Mouse (Mus musculus): Measurements from ENCODE around the gene Ncapg2. TPM values are rescaled to one million over a fixed set of nuclear protein-coding genes. Genes with fewer than 3 reads are reported as not detected.

Gene Ncapg2
- polyA plus RNA-seq, 1 experiment from 2014 or later = 21.2 TPM

GRCm38 (mm10) chr12:116425392-116425791 is 20.2 kb downstream of the Ncapg2 start:
- peaks cover 79% of the 10 kb centered on the region for H3K36me3 ChIP-seq (replicated peaks; ENCODE audit: insufficient read depth, low read length)
- no peak overlapping the region for H3K27ac ChIP-seq (ENCODE audit: low read depth)
- ATAC-seq = no peak
- no peak overlapping the region for H3K4me3 ChIP-seq (ENCODE audit: low read depth, low read length)
- no peaks in the 10 kb centered on the region for H3K4me1 ChIP-seq (ENCODE audit: insufficient read depth)
- no peak overlapping the region for H3K9ac ChIP-seq (replicated peaks)
- WGBS (ENCODE audit: insufficient replicate concordance) = 87% methylated on average over 2 of the region's 2 CpGs
- TF ChIP-seq EP300 (IDR thresholded peaks at IDR 0.05; ENCODE audit: low read depth) = no peak
- no peak for TF ChIP-seq CTCF (IDR thresholded peaks at IDR 0.05; ENCODE audit: low read depth)
- no peak for DNase-seq
- H3K4me2 ChIP-seq (ENCODE audit: low read depth, low read length) = no peak overlapping the region
- H3K9me3 ChIP-seq (ENCODE audit: low read length) = no peaks in the 10 kb centered on the region
- H3K27me3 ChIP-seq (ENCODE audit: insufficient read depth, low read length) = no peaks in the 10 kb centered on the region

- H3K4me3 ChIP-seq (ENCODE audit: low read depth, low read length) = no peak overlapping the region
- 71% methylated on average over 2 of the region's 2 CpGs for WGBS (ENCODE audit: insufficient replicate concordance)
- H3K4me1 ChIP-seq (ENCODE audit: insufficient read depth) = no peaks in the 10 kb centered on the region
- no peaks in the 10 kb centered on the region for H3K27me3 ChIP-seq (ENCODE audit: insufficient read depth, low read length)
- peaks cover 63% of the 10 kb centered on the region for H3K36me3 ChIP-seq (replicated peaks; ENCODE audit: insufficient read depth, low read length)
- peak; percentile 27; the same call in 1 of the 2 replicates for ATAC-seq
- no peak overlapping the region for H3K9ac ChIP-seq (replicated peaks)
- no peak for DNase-seq
- no peaks in the 10 kb centered on the region for H3K9me3 ChIP-seq (ENCODE audit: low read length)
- no peak for TF ChIP-seq EP300 (IDR thresholded peaks at IDR 0.05; ENCODE audit: low read depth)
- TF ChIP-seq CTCF (IDR thresholded peaks at IDR 0.05; ENCODE audit: low read depth) = no peak
- H3K4me2 ChIP-seq (ENCODE audit: low read depth, low read length) = no peak overlapping the region
- no peak overlapping the region for H3K27ac ChIP-seq (ENCODE audit: low read depth)
Measured at GRCm38 (mm10) chr12:116433742-116434141, 28.5 kb downstream of the Ncapg2 start.

GRCm38 (mm10) chr12:116435232-116435631 is 30.0 kb downstream of the Ncapg2 start:
- no peak for TF ChIP-seq EP300 (IDR thresholded peaks at IDR 0.05; ENCODE audit: low read depth)
- no peak for TF ChIP-seq CTCF (IDR thresholded peaks at IDR 0.05; ENCODE audit: low read depth)
- 72% methylated on average over 2 of the region's 2 CpGs for WGBS (ENCODE audit: insufficient replicate concordance)
- Histone ChIP-seq H3K4me1 (ENCODE audit: insufficient read depth) (no peaks in the 10 kb centered on the region), H3K9me3 (ENCODE audit: low read length) (no peaks in the 10 kb centered on the region), H3K9ac (replicated peaks) (no peak overlapping the region), H3K27me3 (ENCODE audit: insufficient read depth, low read length) (no peaks in the 10 kb centered on the region), H3K36me3 (replicated peaks; ENCODE audit: insufficient read depth, low read length) (peaks cover 61% of the 10 kb centered on the region), H3K4me2 (ENCODE audit: low read depth, low read length) (no peak overlapping the region), H3K27ac (ENCODE audit: low read depth) (no peak overlapping the region), H3K4me3 (ENCODE audit: low read depth, low read length) (no peak overlapping the region)
- DNase-seq (no peak), ATAC-seq (no peak)

GRCm38 (mm10) chr12:116436125-116436524 is 30.9 kb downstream of the Ncapg2 start:
- peaks cover 60% of the 10 kb centered on the region for H3K36me3 ChIP-seq (replicated peaks; ENCODE audit: insufficient read depth, low read length)
- no peak overlapping the region for H3K27ac ChIP-seq (ENCODE audit: low read depth)
- TF ChIP-seq EP300 (IDR thresholded peaks at IDR 0.05; ENCODE audit: low read depth) = no peak
- TF ChIP-seq CTCF (IDR thresholded peaks at IDR 0.05; ENCODE audit: low read depth) = no peak
- 66% methylated on average over 3 of the region's 3 CpGs for WGBS (ENCODE audit: insufficient replicate concordance)
- H3K4me2 ChIP-seq (ENCODE audit: low read depth, low read length) = no peak overlapping the region
- no peaks in the 10 kb centered on the region for H3K27me3 ChIP-seq (ENCODE audit: insufficient read depth, low read length)
- H3K4me1 ChIP-seq (ENCODE audit: insufficient read depth) = no peaks in the 10 kb centered on the region
- no peak for DNase-seq
- ATAC-seq = no peak
- no peak overlapping the region for H3K4me3 ChIP-seq (ENCODE audit: low read depth, low read length)
- no peak overlapping the region for H3K9ac ChIP-seq (replicated peaks)
- no peaks in the 10 kb centered on the region for H3K9me3 ChIP-seq (ENCODE audit: low read length)

GRCm38 (mm10) chr12:116438591-116438990 is 33.4 kb downstream of the Ncapg2 start:
- no peak overlapping the region for H3K27ac ChIP-seq (ENCODE audit: low read depth)
- DNase-seq (no peak), ATAC-seq (no peak)
- no peak overlapping the region for H3K4me2 ChIP-seq (ENCODE audit: low read depth, low read length)
- H3K4me1 ChIP-seq (ENCODE audit: insufficient read depth) = no peaks in the 10 kb centered on the region
- no peaks in the 10 kb centered on the region for H3K27me3 ChIP-seq (ENCODE audit: insufficient read depth, low read length)
- TF ChIP-seq EP300 (IDR thresholded peaks at IDR 0.05; ENCODE audit: low read depth) = no peak
- TF ChIP-seq CTCF (IDR thresholded peaks at IDR 0.05; ENCODE audit: low read depth) = no peak
- no peaks in the 10 kb centered on the region for H3K9me3 ChIP-seq (ENCODE audit: low read length)
- peaks cover 59% of the 10 kb centered on the region for H3K36me3 ChIP-seq (replicated peaks; ENCODE audit: insufficient read depth, low read length)
- no peak overlapping the region for H3K4me3 ChIP-seq (ENCODE audit: low read depth, low read length)
- H3K9ac ChIP-seq (replicated peaks) = no peak overlapping the region
- 92% methylated on average over 5 of the region's 5 CpGs for WGBS (ENCODE audit: insufficient replicate concordance)

- Histone ChIP-seq H3K27ac (ENCODE audit: low read depth) (no peak overlapping the region), H3K4me1 (ENCODE audit: insufficient read depth) (no peaks in the 10 kb centered on the region), H3K36me3 (replicated peaks; ENCODE audit: insufficient read depth, low read length) (peaks cover 67% of the 10 kb centered on the region), H3K27me3 (ENCODE audit: insufficient read depth, low read length) (no peaks in the 10 kb centered on the region), H3K9me3 (ENCODE audit: low read length) (no peaks in the 10 kb centered on the region), H3K4me2 (ENCODE audit: low read depth, low read length) (no peak overlapping the region), H3K4me3 (ENCODE audit: low read depth, low read length) (no peak overlapping the region), H3K9ac (replicated peaks) (no peak overlapping the region)
- DNase-seq = no peak
- 43% methylated on average over 3 of the region's 3 CpGs for WGBS (ENCODE audit: insufficient replicate concordance)
- no peak for TF ChIP-seq CTCF (IDR thresholded peaks at IDR 0.05; ENCODE audit: low read depth)
- peak; percentile 45; the same call in 1 of the 2 replicates for TF ChIP-seq EP300 (IDR thresholded peaks at IDR 0.05; ENCODE audit: low read depth)
- ATAC-seq = peak; percentile 41
Measured at GRCm38 (mm10) chr12:116442184-116442583, 37.0 kb downstream of the Ncapg2 start.

GRCm38 (mm10) chr12:116449536-116449935 is 44.3 kb downstream of the Ncapg2 start:
- 94% methylated on average over 2 of the region's 2 CpGs for WGBS (ENCODE audit: insufficient replicate concordance)
- peaks cover 61% of the 10 kb centered on the region for H3K36me3 ChIP-seq (replicated peaks; ENCODE audit: insufficient read depth, low read length)
- no peaks in the 10 kb centered on the region for H3K4me1 ChIP-seq (ENCODE audit: insufficient read depth)
- ATAC-seq (peak; percentile 67; the same call in 1 of the 2 replicates), DNase-seq (peak; percentile 37)
- H3K9me3 ChIP-seq (ENCODE audit: low read length) = no peaks in the 10 kb centered on the region
- H3K9ac ChIP-seq (replicated peaks) = no peak overlapping the region
- H3K4me2 ChIP-seq (ENCODE audit: low read depth, low read length) = no peak overlapping the region
- no peaks in the 10 kb centered on the region for H3K27me3 ChIP-seq (ENCODE audit: insufficient read depth, low read length)
- TF ChIP-seq EP300 (IDR thresholded peaks at IDR 0.05; ENCODE audit: low read depth) (no peak), CTCF (IDR thresholded peaks at IDR 0.05; ENCODE audit: low read depth) (no peak)
- no peak overlapping the region for H3K27ac ChIP-seq (ENCODE audit: low read depth)
- no peak overlapping the region for H3K4me3 ChIP-seq (ENCODE audit: low read depth, low read length)

All from liver, postnatal 0 days (tissue).